Comparison of ENCODE assay signal across 8 mouse cellular contexts in the genomic region with DNA sequence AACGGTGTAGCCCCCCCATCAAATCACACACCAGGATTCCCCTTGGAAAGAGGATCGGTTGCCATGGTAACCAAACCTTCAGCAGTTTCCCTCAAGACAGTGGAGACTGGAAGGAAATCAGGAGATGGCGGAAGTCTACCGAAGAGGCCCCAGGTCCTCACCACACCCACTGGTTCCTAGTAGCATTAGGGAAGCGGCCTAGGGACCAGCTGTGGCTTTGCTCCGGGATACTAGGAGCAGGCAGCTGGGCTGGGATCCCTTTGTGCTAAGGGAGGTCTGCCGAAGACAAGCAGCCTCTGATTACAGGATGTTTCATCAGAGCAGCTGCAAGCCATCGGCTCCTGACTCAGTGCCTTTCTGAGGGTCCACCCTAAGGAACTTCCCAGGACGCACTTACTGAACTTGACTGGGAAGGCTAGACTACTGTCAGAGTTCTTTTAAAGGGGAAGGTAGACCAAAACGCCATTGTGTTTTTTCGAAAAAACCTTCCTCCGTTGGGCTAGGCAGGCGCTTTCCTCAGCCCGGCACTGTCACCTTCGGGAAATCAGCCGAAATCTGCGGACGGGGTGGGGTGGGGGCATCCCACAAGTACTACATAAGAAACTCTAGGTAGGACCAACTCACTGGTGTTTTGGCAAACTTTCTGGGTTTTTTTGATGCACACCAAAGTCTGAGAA.
A peak's percentile ranks its signal among the peaks of the same experiment; 100 is the strongest.
DNase-seq lines count a peak whose midpoint lies in the region; ATAC-seq lines count a peak whose summit lies in the region.

No protein-coding gene starts in this region.

- no peaks in the 10 kb centered on the region for H3K9me3 ChIP-seq in forebrain, embryonic 16.5 days (ENCODE audit: control insufficient read depth, low read length)
- no peaks in the 10 kb centered on the region for H3K9me3 ChIP-seq in lung, embryonic 15.5 days

- no peak overlapping the region for H3K27ac ChIP-seq in forebrain, embryonic 16.5 days (ENCODE audit: low read length)
- H3K27ac ChIP-seq in lung, embryonic 15.5 days: no peak overlapping the region

- WGBS in forebrain, embryonic 16.5 days: 32% methylated on average over 18 of the region's 18 CpGs
- 30% methylated on average over 18 of the region's 18 CpGs for WGBS in lung, embryonic 15.5 days

- H3K36me3 ChIP-seq in forebrain, embryonic 16.5 days (ENCODE audit: control insufficient read depth, insufficient read depth): no peaks in the 10 kb centered on the region
- H3K36me3 ChIP-seq in lung, embryonic 15.5 days: no peaks in the 10 kb centered on the region

- no peak overlapping the region for H3K9ac ChIP-seq in forebrain, embryonic 16.5 days (replicated peaks; ENCODE audit: low read depth, low read length)
- H3K9ac ChIP-seq in lung, embryonic 15.5 days: no peak overlapping the region

- H3K4me3 ChIP-seq in forebrain, embryonic 16.5 days (replicated peaks; ENCODE audit: low read length): no peak overlapping the region
- no peak overlapping the region for H3K4me3 ChIP-seq in lung, embryonic 15.5 days

- no peak overlapping the region for H3K4me2 ChIP-seq in forebrain, embryonic 16.5 days (ENCODE audit: low read length)
- H3K4me2 ChIP-seq in lung, embryonic 15.5 days: peak overlapping the region; percentile 9; the same call in 1 of the 2 replicates

- peaks cover 4% of the 10 kb centered on the region; the same call in 1 of the 2 replicates for H3K4me1 ChIP-seq in forebrain, embryonic 16.5 days (replicated peaks; ENCODE audit: control insufficient read depth, insufficient read depth, low read length)
- H3K4me1 ChIP-seq in lung, embryonic 15.5 days: peaks cover 7% of the 10 kb centered on the region; the same call in 1 of the 2 replicates

- H3K27me3 ChIP-seq in forebrain, embryonic 16.5 days (replicated peaks; ENCODE audit: control insufficient read depth, insufficient read depth, low read length): 0 out of 2 replicates have a peak, but pooled peaks cover 4% of the 10 kb centered on the region
- H3K27me3 ChIP-seq in lung, embryonic 15.5 days: peaks cover 23% of the 10 kb centered on the region

- ATAC-seq in forebrain, embryonic 16.5 days: peak; percentile 61
- ATAC-seq in lung, embryonic 15.5 days (ENCODE audit: borderline replicate concordance, extremely low read depth, low FRiP score, low TSS enrichment): no peak

- peak; percentile 10 for DNase-seq in ovary, postnatal 36 days (ENCODE audit: low spot score)
- no peak for DNase-seq in ovary, postnatal 10 days (ENCODE audit: low spot score)
- DNase-seq in heart, postnatal 4 days: peak; percentile 68
- DNase-seq in right cerebral cortex, postnatal 25 days: peak; percentile 20
- DNase-seq in cerebellum, adult 18-20 months: no peak
- no peak for DNase-seq in T-cell, adult 2 months (ENCODE audit: low spot score)

Comparison
In these comparisons a context has a peak if more than half of its experiments do, and no peak if none do; other contexts are left out.
1. DNase-seq: peak in ovary, postnatal 36 days (single experiment), heart, postnatal 4 days (single experiment) and right cerebral cortex, postnatal 25 days (single experiment); none in ovary, postnatal 10 days (single experiment), cerebellum, adult 18-20 months (0 of 2) and T-cell, adult 2 months (single experiment).